Mouse (Mus musculus): ENCODE results near the gene Lmtk2. TPM values are rescaled to one million over a fixed set of nuclear protein-coding genes. Genes with fewer than 3 reads are reported as not detected.

Gene Lmtk2
- 56.2 and 63.9 TPM in 2 replicates for total RNA-seq (2014; rRNA removed)
- 6.1 and 7.4 TPM in 2 replicates for polyA plus RNA-seq (2015; fragmentation: Nextera tagmentation; extraction: Ambion mirVana)

GRCm38 (mm10) chr5:144100149-144100935 is at the start of gene Lmtk2:
Lmtk2 (plus strand) TSS chr5:144100436.
- Histone ChIP-seq H3K9ac (peak within 1 kb of the TSS; percentile 79), H3K4me3 (ENCODE audit: low read depth, low read length) (peak within 1 kb of the TSS; percentile 93), H3K27me3 (ENCODE audit: insufficient read depth, low read length) (no peaks in the 10 kb centered on the region), H3K27ac (ENCODE audit: low read depth, low read length) (peak within 1 kb of the TSS; percentile 91), H3K4me1 (ENCODE audit: insufficient read depth) (peaks cover 8% of the 10 kb centered on the region), H3K4me2 (ENCODE audit: low read depth) (peak within 1 kb of the TSS; percentile 67), H3K9me3 (ENCODE audit: low read length) (no peaks in the 10 kb centered on the region), H3K36me3 (ENCODE audit: insufficient read depth) (no peaks in the 10 kb centered on the region)
- ATAC-seq: peak; percentile 100
- DNase-seq: peak; percentile 96
- peak; percentile 90 for TF ChIP-seq CTCF (IDR thresholded peaks at IDR 0.05; ENCODE audit: low read depth)
- WGBS: 1% methylated on average over 80 of the region's 90 CpGs

- ATAC-seq: no peak
- H3K4me2 ChIP-seq (ENCODE audit: low read depth): no peak overlapping the region
- peak; percentile 30; the same call in 1 of the 2 replicates for TF ChIP-seq CTCF (IDR thresholded peaks at IDR 0.05; ENCODE audit: low read depth)
- no peak overlapping the region for H3K4me3 ChIP-seq (ENCODE audit: low read depth, low read length)
- H3K27me3 ChIP-seq (ENCODE audit: insufficient read depth, low read length): no peaks in the 10 kb centered on the region
- H3K4me1 ChIP-seq (ENCODE audit: insufficient read depth): no peaks in the 10 kb centered on the region
- no peak overlapping the region for H3K9ac ChIP-seq
- no peaks in the 10 kb centered on the region for H3K36me3 ChIP-seq (ENCODE audit: insufficient read depth)
- no peaks in the 10 kb centered on the region for H3K9me3 ChIP-seq (ENCODE audit: low read length)
- no peak for DNase-seq
- H3K27ac ChIP-seq (ENCODE audit: low read depth, low read length): no peak overlapping the region
Measured at GRCm38 (mm10) chr5:144051268-144051667, 49.0 kb upstream of the Lmtk2 start.

DNA sequence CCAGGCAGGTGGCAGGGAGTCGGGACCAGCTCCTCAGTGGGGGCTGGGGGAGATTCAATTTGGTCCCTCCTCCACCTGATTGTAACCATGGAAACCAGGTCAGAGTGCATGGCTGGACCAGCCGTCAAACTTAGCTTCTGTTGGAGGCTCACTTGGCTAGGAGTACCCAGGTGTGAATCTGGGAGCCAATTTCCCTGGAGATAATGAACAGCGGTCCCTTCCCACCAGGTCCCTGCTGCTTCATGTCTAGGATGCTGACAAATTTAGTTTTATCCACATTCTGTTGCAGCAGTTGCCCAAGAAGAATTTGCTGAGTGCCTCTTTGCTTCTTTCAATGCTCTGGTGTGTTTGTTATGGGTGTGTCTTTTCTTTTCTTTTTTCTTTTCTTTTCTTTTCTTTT is 46.8 kb upstream of the Lmtk2 start:
- ATAC-seq: no peak
- 50% methylated on average over 3 of the region's 3 CpGs for WGBS
- no peak overlapping the region for H3K27ac ChIP-seq (ENCODE audit: low read depth, low read length)
- H3K9ac ChIP-seq: no peak overlapping the region
- DNase-seq: no peak
- no peak overlapping the region for H3K4me2 ChIP-seq (ENCODE audit: low read depth)
- H3K4me1 ChIP-seq (ENCODE audit: insufficient read depth): no peaks in the 10 kb centered on the region
- no peak overlapping the region for H3K4me3 ChIP-seq (ENCODE audit: low read depth, low read length)
- no peak for TF ChIP-seq CTCF (IDR thresholded peaks at IDR 0.05; ENCODE audit: low read depth)
- H3K27me3 ChIP-seq (ENCODE audit: insufficient read depth, low read length): no peaks in the 10 kb centered on the region
- no peaks in the 10 kb centered on the region for H3K9me3 ChIP-seq (ENCODE audit: low read length)
- H3K36me3 ChIP-seq (ENCODE audit: insufficient read depth): no peaks in the 10 kb centered on the region

GRCm38 (mm10) chr5:144054340-144054739 is 45.9 kb upstream of the Lmtk2 start:
- 91% methylated on average over 6 of the region's 6 CpGs for WGBS
- Histone ChIP-seq H3K4me1 (ENCODE audit: insufficient read depth) (no peaks in the 10 kb centered on the region), H3K27me3 (ENCODE audit: insufficient read depth, low read length) (no peaks in the 10 kb centered on the region), H3K9me3 (ENCODE audit: low read length) (no peaks in the 10 kb centered on the region), H3K9ac (no peak overlapping the region), H3K4me3 (ENCODE audit: low read depth, low read length) (no peak overlapping the region), H3K4me2 (ENCODE audit: low read depth) (no peak overlapping the region), H3K36me3 (ENCODE audit: insufficient read depth) (no peaks in the 10 kb centered on the region), H3K27ac (ENCODE audit: low read depth, low read length) (no peak overlapping the region)
- DNase-seq: no peak
- no peak for TF ChIP-seq CTCF (IDR thresholded peaks at IDR 0.05; ENCODE audit: low read depth)
- ATAC-seq: no peak

- ATAC-seq (no peak), DNase-seq (no peak)
- Histone ChIP-seq H3K36me3 (ENCODE audit: insufficient read depth) (no peaks in the 10 kb centered on the region), H3K27ac (ENCODE audit: low read depth, low read length) (no peak overlapping the region), H3K4me2 (ENCODE audit: low read depth) (no peak overlapping the region), H3K4me3 (ENCODE audit: low read depth, low read length) (no peak overlapping the region), H3K9ac (no peak overlapping the region), H3K27me3 (ENCODE audit: insufficient read depth, low read length) (no peaks in the 10 kb centered on the region), H3K9me3 (ENCODE audit: low read length) (no peaks in the 10 kb centered on the region), H3K4me1 (ENCODE audit: insufficient read depth) (no peaks in the 10 kb centered on the region)
- WGBS: 47% methylated on average over 5 of the region's 5 CpGs
- no peak for TF ChIP-seq CTCF (IDR thresholded peaks at IDR 0.05; ENCODE audit: low read depth)
Measured at GRCm38 (mm10) chr5:144064093-144064492, 36.1 kb upstream of the Lmtk2 start.

GRCm38 (mm10) chr5:144066036-144066435 is 34.2 kb upstream of the Lmtk2 start:
- 89% methylated on average over 2 of the region's 2 CpGs for WGBS
- H3K4me3 ChIP-seq (ENCODE audit: low read depth, low read length): no peak overlapping the region
- H3K9me3 ChIP-seq (ENCODE audit: low read length): no peaks in the 10 kb centered on the region
- no peak overlapping the region for H3K9ac ChIP-seq
- no peaks in the 10 kb centered on the region for H3K4me1 ChIP-seq (ENCODE audit: insufficient read depth)
- H3K27me3 ChIP-seq (ENCODE audit: insufficient read depth, low read length): no peaks in the 10 kb centered on the region
- no peaks in the 10 kb centered on the region for H3K36me3 ChIP-seq (ENCODE audit: insufficient read depth)
- no peak for TF ChIP-seq CTCF (IDR thresholded peaks at IDR 0.05; ENCODE audit: low read depth)
- no peak overlapping the region for H3K27ac ChIP-seq (ENCODE audit: low read depth, low read length)
- DNase-seq (no peak), ATAC-seq (no peak)
- H3K4me2 ChIP-seq (ENCODE audit: low read depth): no peak overlapping the region

DNA sequence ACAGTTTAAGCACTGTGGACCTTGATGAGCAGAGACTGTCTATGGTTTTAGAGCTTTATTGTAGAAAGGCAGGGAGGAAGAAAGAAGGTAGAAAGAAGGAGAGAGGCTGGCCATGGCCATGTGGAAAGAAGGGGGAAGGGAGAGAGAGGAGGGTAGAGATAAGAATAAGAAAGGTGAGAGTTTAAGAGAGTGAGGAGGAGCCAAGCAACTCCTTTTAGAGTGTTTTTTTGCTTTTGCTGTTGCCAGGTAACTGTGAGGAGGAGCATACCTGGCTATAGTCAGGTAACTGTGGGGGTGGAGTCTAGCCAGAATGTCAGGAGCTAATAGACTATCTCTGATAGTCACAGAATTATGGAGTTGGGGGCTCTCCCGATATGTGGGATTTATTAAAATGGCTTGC is 30.2 kb upstream of the Lmtk2 start:
- Histone ChIP-seq H3K9ac (no peak overlapping the region), H3K4me2 (ENCODE audit: low read depth) (no peak overlapping the region), H3K4me1 (ENCODE audit: insufficient read depth) (no peaks in the 10 kb centered on the region), H3K9me3 (ENCODE audit: low read length) (no peaks in the 10 kb centered on the region), H3K27me3 (ENCODE audit: insufficient read depth, low read length) (no peaks in the 10 kb centered on the region), H3K36me3 (ENCODE audit: insufficient read depth) (no peaks in the 10 kb centered on the region), H3K4me3 (ENCODE audit: low read depth, low read length) (no peak overlapping the region), H3K27ac (ENCODE audit: low read depth, low read length) (no peak overlapping the region)
- no peak for TF ChIP-seq CTCF (IDR thresholded peaks at IDR 0.05; ENCODE audit: low read depth)
- WGBS: 95% methylated on average over 1 of the region's 1 CpGs
- no peak for DNase-seq
- no peak for ATAC-seq
